Mouse (Mus musculus): ENCODE data around the gene Slc25a11. TPM values are rescaled to one million over a fixed set of nuclear protein-coding genes. Genes with fewer than 3 reads are reported as not detected.

Gene Slc25a11
- polyA plus RNA-seq (2012; rRNA removed) = 39.0 and 43.9 TPM in 2 replicates
- polyA plus RNA-seq (2014; fragmentation: Nextera tagmentation; extraction: Ambion mirVana) = 60.8 and 67.8 TPM in 2 replicates

DNA sequence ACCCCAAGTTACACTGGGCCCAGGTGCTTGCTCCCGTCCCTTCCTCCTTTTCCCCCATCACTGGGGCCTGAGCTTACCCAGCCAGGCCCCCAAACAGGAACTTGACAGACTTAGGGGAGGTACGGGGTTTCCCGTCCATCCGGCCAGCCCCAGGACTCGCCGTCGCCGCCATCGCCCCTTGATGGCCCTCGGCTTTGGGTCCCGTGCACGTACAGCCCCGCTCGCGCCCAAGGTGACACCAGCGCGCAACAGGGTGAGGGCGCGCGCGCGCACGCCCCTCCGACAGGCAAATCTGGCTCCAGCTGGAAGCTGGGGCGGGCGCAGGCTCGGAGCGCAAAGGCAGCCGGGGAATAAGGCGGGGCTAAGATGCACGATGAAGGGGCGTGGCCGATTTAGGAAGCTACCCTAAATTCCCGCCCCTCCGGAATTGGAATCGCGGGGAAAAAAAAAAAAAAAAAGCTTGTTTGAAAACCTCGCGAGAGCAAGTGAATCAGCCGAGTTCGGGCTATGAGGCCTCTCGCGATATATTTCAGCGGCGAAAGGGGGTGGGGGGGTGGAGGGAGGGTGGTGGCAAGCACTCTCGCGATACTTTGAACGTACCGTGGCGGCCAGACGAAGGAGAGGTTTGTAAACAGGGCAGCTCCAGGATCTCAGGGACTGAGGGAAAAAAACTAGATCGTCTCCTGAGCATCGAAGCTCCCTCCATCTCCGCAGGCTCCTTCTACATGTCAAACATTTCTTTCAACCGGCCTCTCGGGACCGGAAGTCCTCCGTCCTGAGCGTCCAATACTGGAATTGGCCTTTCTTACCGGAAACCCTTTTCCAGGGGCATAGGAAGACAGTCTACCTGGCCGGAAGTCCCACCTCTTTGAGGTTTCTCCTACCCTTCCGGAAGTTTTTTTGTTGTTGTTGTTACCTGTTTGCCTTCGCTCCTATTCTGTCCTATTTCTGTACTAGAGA, at the start of gene Slc25a11, which contains the start of gene Rnf167:
TSS of gene Slc25a11 (minus strand) at position 789 of the 960 bp plus-strand sequence.
TSS of gene Rnf167 (plus strand) at position 545 of the 960 bp plus-strand sequence.
- Histone ChIP-seq H3K27me3 (ENCODE audit: control insufficient read depth, insufficient read depth, low read length) (no peaks in the 10 kb centered on the region), H3K4me2 (ENCODE audit: low read depth) (peak within 1 kb of the TSS; percentile 97), H3K9me3 (ENCODE audit: control insufficient read depth, low read length) (no peaks in the 10 kb centered on the region), H3K36me3 (replicated peaks; ENCODE audit: control insufficient read depth, insufficient read depth, low read depth) (peaks cover 39% of the 10 kb centered on the region), H3K4me1 (replicated peaks; ENCODE audit: control insufficient read depth in 2 of 2, insufficient read depth in 2 of 2, low read length in 1 of 2) (peaks cover 38 to 48% of the 10 kb centered on the region in 2 experiments), H3K27ac (peak within 1 kb of the TSS; percentile 95), H3K9ac (replicated peaks) (peak within 1 kb of the TSS; percentile 99), H3K4me3 (ENCODE audit: insufficient read depth in 1 of 2, low read depth in 2 of 2, low read length in 2 of 2) (peak within 1 kb of the TSS; percentile 82 to 93)
- TF ChIP-seq EP300 (IDR thresholded peaks at IDR 0.05; ENCODE audit: low read depth) (peak; percentile 77), CTCF (IDR thresholded peaks at IDR 0.05; ENCODE audit: low read depth) (peak; percentile 46)
- peak; percentile 83 for ATAC-seq (ENCODE audit: insufficient read depth)
- peak; percentile 98 to 99 (median 98) for DNase-seq (ENCODE audit: low read depth in 3 of 3, low spot score in 3 of 3)
- WGBS (ENCODE audit: insufficient replicate concordance) = under 1% methylated on average over 63 of the region's 63 CpGs

GRCm38 (mm10) chr11:70693504-70693903, 46.2 kb upstream of the Slc25a11 start:
- H3K27me3 ChIP-seq (ENCODE audit: control insufficient read depth, insufficient read depth, low read length) = no peaks in the 10 kb centered on the region; the same call in 1 of the 2 replicates

GRCm38 (mm10) chr11:70689578-70689977, 42.3 kb upstream of the Slc25a11 start:
- H3K4me3 ChIP-seq (ENCODE audit: insufficient read depth in 1 of 2, low read depth in 2 of 2, low read length in 2 of 2) = no peak overlapping the region
- DNase-seq (ENCODE audit: low read depth in 3 of 3, low spot score in 3 of 3) = no peak
- H3K9me3 ChIP-seq (ENCODE audit: control insufficient read depth, low read length) = no peaks in the 10 kb centered on the region
- no peak overlapping the region for H3K27ac ChIP-seq
- H3K4me2 ChIP-seq (ENCODE audit: low read depth) = no peak overlapping the region
- H3K27me3 ChIP-seq (ENCODE audit: control insufficient read depth, insufficient read depth, low read length) = no peaks in the 10 kb centered on the region; the same call in 1 of the 2 replicates
- no peak overlapping the region for H3K9ac ChIP-seq (replicated peaks)
- H3K36me3 ChIP-seq (replicated peaks; ENCODE audit: control insufficient read depth, insufficient read depth, low read depth) = no peaks in the 10 kb centered on the region
- no peak for TF ChIP-seq EP300 (IDR thresholded peaks at IDR 0.05; ENCODE audit: low read depth)
- TF ChIP-seq CTCF (IDR thresholded peaks at IDR 0.05; ENCODE audit: low read depth) = no peak
- 51% methylated on average over 4 of the region's 4 CpGs for WGBS (ENCODE audit: insufficient replicate concordance)
- H3K4me1 ChIP-seq (replicated peaks; ENCODE audit: control insufficient read depth in 2 of 2, insufficient read depth in 2 of 2, low read length in 1 of 2) = peaks cover 0 to 9% of the 10 kb centered on the region in 2 experiments; a peak in 3 of 4 replicates
- no peak for ATAC-seq (ENCODE audit: insufficient read depth)

More at GRCm38 (mm10) chr11:70693504-70693903, 46.2 kb upstream of the Slc25a11 start:
- DNase-seq (ENCODE audit: low read depth in 3 of 3, low spot score in 3 of 3) = no peak
- Histone ChIP-seq H3K36me3 (replicated peaks; ENCODE audit: control insufficient read depth, insufficient read depth, low read depth) (no peaks in the 10 kb centered on the region), H3K4me1 (replicated peaks; ENCODE audit: control insufficient read depth in 2 of 2, insufficient read depth in 2 of 2, low read length in 1 of 2) (peaks cover 0 to under 1% of the 10 kb centered on the region in 2 experiments; a peak in 3 of 4 replicates), H3K4me2 (ENCODE audit: low read depth) (no peak overlapping the region), H3K27ac (no peak overlapping the region), H3K9ac (replicated peaks) (no peak overlapping the region), H3K4me3 (ENCODE audit: insufficient read depth in 1 of 2, low read depth in 2 of 2, low read length in 2 of 2) (no peak overlapping the region), H3K9me3 (ENCODE audit: control insufficient read depth, low read length) (no peaks in the 10 kb centered on the region)
- 39% methylated on average over 3 of the region's 3 CpGs for WGBS (ENCODE audit: insufficient replicate concordance)
- ATAC-seq (ENCODE audit: insufficient read depth) = no peak
- TF ChIP-seq EP300 (IDR thresholded peaks at IDR 0.05; ENCODE audit: low read depth) (no peak), CTCF (IDR thresholded peaks at IDR 0.05; ENCODE audit: low read depth) (no peak)

DNA sequence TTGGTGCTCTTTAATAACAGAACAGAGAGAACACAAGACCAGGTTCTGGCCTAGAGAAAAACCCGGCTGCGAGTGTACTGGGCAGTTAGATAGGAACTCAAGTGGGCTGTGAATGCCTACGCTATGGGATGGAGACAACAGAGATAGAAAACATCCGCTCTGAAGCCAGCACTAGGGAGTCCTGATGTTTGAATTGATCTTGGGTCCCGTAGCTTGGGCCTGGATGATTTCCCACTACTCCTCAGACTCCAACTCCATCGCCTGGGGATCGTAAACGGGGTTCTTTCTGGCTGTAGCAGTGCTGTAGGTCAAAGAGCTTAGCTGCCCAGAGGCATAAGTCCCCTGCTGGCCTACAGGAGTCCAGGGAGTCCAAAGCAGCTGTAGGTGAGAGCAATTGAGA, 41.1 kb upstream of the Slc25a11 start:
- H3K9me3 ChIP-seq (ENCODE audit: control insufficient read depth, low read length) = no peaks in the 10 kb centered on the region
- H3K4me3 ChIP-seq (ENCODE audit: insufficient read depth in 1 of 2, low read depth in 2 of 2, low read length in 2 of 2) = peak overlapping the region; percentile 75 to 84
- no peak for TF ChIP-seq EP300 (IDR thresholded peaks at IDR 0.05; ENCODE audit: low read depth)
- no peak for TF ChIP-seq CTCF (IDR thresholded peaks at IDR 0.05; ENCODE audit: low read depth)
- no peaks in the 10 kb centered on the region; the same call in 1 of the 2 replicates for H3K27me3 ChIP-seq (ENCODE audit: control insufficient read depth, insufficient read depth, low read length)
- peaks cover 0 to 9% of the 10 kb centered on the region in 2 experiments; a peak in 3 of 4 replicates for H3K4me1 ChIP-seq (replicated peaks; ENCODE audit: control insufficient read depth in 2 of 2, insufficient read depth in 2 of 2, low read length in 1 of 2)
- H3K36me3 ChIP-seq (replicated peaks; ENCODE audit: control insufficient read depth, insufficient read depth, low read depth) = no peaks in the 10 kb centered on the region
- no peak for DNase-seq (ENCODE audit: low read depth in 3 of 3, low spot score in 3 of 3)
- WGBS (ENCODE audit: insufficient replicate concordance) = 42% methylated on average over 8 of the region's 8 CpGs
- peak overlapping the region; percentile 83 for H3K4me2 ChIP-seq (ENCODE audit: low read depth)
- no peak overlapping the region for H3K27ac ChIP-seq
- ATAC-seq (ENCODE audit: insufficient read depth) = no peak
- H3K9ac ChIP-seq (replicated peaks) = peak overlapping the region; percentile 69

Measured in liver, embryonic 14.5 days (tissue).